24 mouse cellular contexts compared by ENCODE assay signal in genomic region chr11:106481651-106482050, GRCm38 (mm10). TPM values are rescaled to one million over a fixed set of nuclear protein-coding genes. Genes with fewer than 3 reads are reported as not detected.
DNase-seq lines count a peak whose midpoint lies in the region; ATAC-seq lines count a peak whose summit lies in the region.
"Had no signal": no experiment of that assay in that cellular context is flagged by ENCODE, and none has a peak within 500 bp of the region (broad histone marks: within the 10 kb centered on the region; RNA-seq: fewer than 3 reads in every experiment).

No protein-coding gene starts in this region.

- no peak overlapping the region for H3K4me2 ChIP-seq in forebrain, embryonic 11.5 days (ENCODE audit: low read depth, low read length, severe bottlenecking)
- H3K4me2 ChIP-seq: hindbrain, embryonic 12.5 days; liver, embryonic 13.5 days; lung, embryonic 15.5 days had no signal

- H3K9ac ChIP-seq in forebrain, embryonic 11.5 days (ENCODE audit: low read length) = no peak overlapping the region
- H3K9ac ChIP-seq: forebrain, postnatal 0 days; hindbrain, embryonic 12.5 days; liver, embryonic 13.5 days; lung, embryonic 15.5 days had no signal

- H3K27ac ChIP-seq in forebrain, embryonic 11.5 days (ENCODE audit: low read depth, low read length) = no peak overlapping the region
- H3K27ac ChIP-seq: forebrain, embryonic 10.5 days; heart, adult 2 months; hindbrain, embryonic 12.5 days; left cerebral cortex, adult 2 months; liver, embryonic 13.5 days; lung, embryonic 15.5 days; midbrain, embryonic 10.5 days; stomach, postnatal 0 days had no signal

- H3K4me3 ChIP-seq in forebrain, embryonic 11.5 days (ENCODE audit: low read depth, low read length) = no peak overlapping the region
- H3K4me3 ChIP-seq: forebrain, embryonic 10.5 days; heart, adult 2 months; hindbrain, embryonic 12.5 days; left cerebral cortex, adult 2 months; liver, embryonic 13.5 days; lung, embryonic 15.5 days; midbrain, embryonic 10.5 days had no signal

- H3K4me1 ChIP-seq in forebrain, embryonic 11.5 days (replicated peaks; ENCODE audit: control insufficient read depth, insufficient read depth, low read length) = peaks cover 3% of the 10 kb centered on the region; the same call in 1 of the 2 replicates

- ATAC-seq in CD4-positive, CD25-positive, alpha-beta regulatory T cell, adult 4 months = no peak
- peak; percentile 40 for ATAC-seq in megakaryocyte progenitor cell, adult 5-6 weeks (replicated peaks; ENCODE audit: poor library complexity)
- ATAC-seq in forebrain, embryonic 11.5 days (replicated peaks; ENCODE audit: low FRiP score) = no peak
- ATAC-seq: forebrain, postnatal 0 days had no signal

- WGBS in forebrain, embryonic 11.5 days = 84% methylated on average over 4 of the region's 4 CpGs

- no peaks in the 10 kb centered on the region for H3K36me3 ChIP-seq in forebrain, embryonic 11.5 days (ENCODE audit: control insufficient read depth, insufficient read depth, low read length)
- H3K36me3 ChIP-seq: forebrain, embryonic 10.5 days; hindbrain, embryonic 12.5 days; liver, embryonic 13.5 days; lung, embryonic 15.5 days; midbrain, embryonic 10.5 days had no signal

- H3K27me3 ChIP-seq in forebrain, embryonic 11.5 days (ENCODE audit: control insufficient read depth, insufficient read depth, low read length) = no peaks in the 10 kb centered on the region
- H3K27me3 ChIP-seq: hindbrain, embryonic 12.5 days; liver, embryonic 13.5 days; lung, embryonic 15.5 days had no signal

- no peaks in the 10 kb centered on the region for H3K9me3 ChIP-seq in forebrain, embryonic 11.5 days (ENCODE audit: control insufficient read depth, low read length)
- H3K9me3 ChIP-seq: forebrain, embryonic 10.5 days; hindbrain, embryonic 12.5 days; liver, embryonic 13.5 days; lung, embryonic 15.5 days; midbrain, embryonic 10.5 days had no signal

- peak; percentile 19 for DNase-seq in CD4-positive, CD25-positive, alpha-beta regulatory T cell, adult 2 months (ENCODE audit: low read depth, low spot score)
- peak; percentile 89 for DNase-seq in 416B (ENCODE audit: low read depth)
- DNase-seq in MN1 (ENCODE audit: low spot score) = peak; percentile 46
- DNase-seq in yolk sac, embryonic 10.5 days (ENCODE audit: low spot score) = no peak
- DNase-seq in forebrain, embryonic 11.5 days (ENCODE audit: low spot score) = no peak
- no peak for DNase-seq in right cerebral cortex, postnatal 4 days
- DNase-seq: cerebellum, adult 11-12 months; cerebellum, postnatal 14 days; embryo, embryonic 11 days; forebrain, postnatal 0 days; gastrocnemius, postnatal 25 days; heart, adult 2 months; kidney, adult 11 months; layer of hippocampus, adult 9-11 months; liver, embryonic 13.5 days; lung, postnatal 36 days had no signal

RNA-seq across cellular contexts. Expression of gene Ern1, which starts 6.0 kb away (rescaled TPM):
- 1 to 10 TPM; 1.3 to 2.3 TPM for polyA plus RNA-seq in CD4-positive, CD25-positive, alpha-beta regulatory T cell, adult 4 months (2017; shearing (Covaris generic))
- total RNA-seq in megakaryocyte progenitor cell, adult 5-6 weeks (2015) = 54.0 and 58.6 TPM in 2 replicates
- 45.6 and 50.2 TPM in 2 replicates for total RNA-seq in megakaryocyte progenitor cell, adult 5-6 weeks (2017)
- polyA plus RNA-seq in forebrain, embryonic 11.5 days (2014; fragmentation: Nextera tagmentation; extraction: Ambion mirVana) = 5.6 and 7.9 TPM in 2 replicates

Comparison
In these comparisons a context has a peak if more than half of its experiments do, and no peak if none do; other contexts are left out.
1. DNase-seq: peak in CD4-positive, CD25-positive, alpha-beta regulatory T cell, adult 2 months (single experiment), 416B (single experiment) and MN1 (single experiment); none in yolk sac, embryonic 10.5 days (single experiment), forebrain, embryonic 11.5 days (single experiment) and right cerebral cortex, postnatal 4 days (single experiment).